Mouse (Mus musculus) lung, postnatal 25 days (tissue): ENCODE data around the gene Adgrf1.
"Not testable (repeated sequence)": the region's sequence is repeated elsewhere in the genome, so short reads cannot be mapped to it uniquely, and the experiment has no call there.

ENCODE experiments used
- DNase-seq: peaks from one replicate; pipeline ENCODE4 v3.0.0; 2022; ENCODE audit warnings: low spot score

Gene Adgrf1

DNA sequence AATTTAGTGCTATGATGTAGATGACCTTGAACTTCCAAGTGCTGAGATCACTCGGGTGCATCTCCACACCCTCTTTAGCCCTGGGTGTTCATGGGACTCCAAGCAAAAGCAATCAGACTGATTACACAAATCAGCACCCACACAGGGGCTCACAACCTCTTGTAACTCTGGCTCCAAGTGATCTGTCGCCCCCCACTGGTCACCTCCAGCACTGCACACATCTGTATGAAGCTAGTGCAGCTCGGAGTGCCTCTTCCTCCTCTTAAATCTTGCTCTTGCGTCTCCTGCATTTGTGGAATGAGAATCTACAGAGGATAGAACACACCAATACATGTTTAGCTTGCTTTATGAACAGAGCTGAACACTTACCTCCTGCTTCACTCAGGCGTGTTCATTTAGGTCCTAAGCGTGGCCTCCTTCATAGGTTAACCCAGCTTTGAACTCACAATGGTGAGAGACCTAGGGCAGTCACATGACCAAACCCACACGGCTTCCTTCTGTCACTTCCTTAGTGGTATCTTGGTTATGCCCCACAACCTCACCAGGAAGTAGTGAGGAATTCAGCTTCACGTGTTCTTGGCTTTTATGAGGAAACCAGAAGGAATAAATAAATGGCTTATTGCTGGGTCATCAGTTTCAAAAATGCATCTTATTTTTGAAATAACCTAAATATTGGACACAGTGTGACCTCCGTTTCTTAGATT, 2.9 kb upstream of the Adgrf1 start:
- no peak for DNase-seq

DNA sequence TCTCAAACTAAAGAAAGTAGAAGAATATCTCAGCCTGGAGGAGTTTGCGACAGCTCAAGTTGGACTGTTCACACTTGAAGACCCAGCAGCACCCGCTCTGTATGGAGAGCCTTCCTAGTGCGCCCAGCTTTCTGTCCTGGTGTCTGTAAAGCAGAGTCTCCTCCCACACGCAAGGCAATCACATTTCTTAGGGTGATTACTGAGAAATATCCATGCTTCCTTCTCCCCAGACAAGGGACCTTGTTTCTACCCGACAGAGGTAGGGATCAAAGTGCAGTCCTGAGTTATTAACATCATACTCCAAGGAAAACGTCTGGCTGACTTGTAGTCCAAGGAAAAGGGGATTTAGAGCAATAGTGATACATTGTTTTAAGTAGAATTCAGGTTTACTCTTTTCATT, 6.1 kb downstream of the Adgrf1 start:
- DNase-seq, result no peak

DNA sequence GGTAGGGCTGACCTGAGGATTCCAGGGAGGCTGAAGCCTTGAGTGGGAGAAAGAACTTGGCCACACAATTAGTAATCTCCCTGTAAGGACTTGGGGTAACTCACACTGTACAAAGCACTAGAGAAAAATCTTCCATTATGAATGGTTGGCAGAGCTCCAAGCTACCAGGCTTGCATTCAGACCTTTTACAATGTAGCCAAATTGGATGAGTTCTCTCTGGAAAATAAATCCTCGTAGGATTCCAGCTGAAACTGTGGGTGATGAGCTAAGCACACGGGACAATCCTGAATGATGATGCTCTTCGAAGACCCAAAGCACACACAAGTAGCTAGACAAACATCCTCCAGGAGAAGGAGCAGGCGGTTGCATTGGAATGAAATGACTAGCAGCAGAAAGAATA, 7.1 kb downstream of the Adgrf1 start:
- DNase-seq, result no peak

DNA sequence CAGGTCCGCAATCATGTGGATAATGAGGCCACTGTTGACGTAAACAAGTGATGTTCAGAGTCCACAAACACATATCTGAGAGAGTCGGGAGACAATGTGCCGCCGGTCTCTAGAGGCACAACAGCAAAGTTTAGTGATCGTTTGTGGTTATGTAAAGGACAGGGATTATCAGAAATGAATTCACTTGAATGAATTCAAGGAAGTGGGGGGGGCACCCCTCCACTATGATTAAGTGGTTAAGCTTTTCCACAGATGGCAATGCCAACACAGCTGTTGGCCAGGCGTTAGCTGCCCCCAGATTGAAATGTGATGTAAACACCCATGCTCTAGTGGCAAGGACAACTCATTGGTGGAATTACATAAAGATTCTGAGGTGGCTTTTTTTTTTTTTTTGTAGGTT, 9.5 kb downstream of the Adgrf1 start:
- peak; percentile 11 for DNase-seq

DNA sequence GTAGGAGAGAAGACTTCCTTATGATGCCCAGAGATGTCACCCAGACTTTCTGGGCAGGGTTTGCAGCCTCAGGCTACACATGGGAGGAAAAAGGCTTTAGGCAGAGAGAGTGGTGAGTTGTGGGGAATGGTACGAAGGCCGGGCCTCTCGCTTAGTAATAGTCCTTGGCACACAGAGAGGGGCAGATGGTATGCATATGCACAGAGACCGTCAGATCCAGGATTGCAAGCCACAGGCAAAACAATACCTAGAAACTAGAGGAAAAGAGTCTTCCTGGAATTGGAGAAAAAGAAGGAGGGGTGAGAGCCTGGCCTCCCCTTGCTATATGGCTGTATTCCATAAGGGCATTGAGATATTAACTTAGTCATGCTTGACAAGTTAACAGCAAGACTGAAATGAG, 12.2 kb downstream of the Adgrf1 start:
- DNase-seq, result no peak

DNA sequence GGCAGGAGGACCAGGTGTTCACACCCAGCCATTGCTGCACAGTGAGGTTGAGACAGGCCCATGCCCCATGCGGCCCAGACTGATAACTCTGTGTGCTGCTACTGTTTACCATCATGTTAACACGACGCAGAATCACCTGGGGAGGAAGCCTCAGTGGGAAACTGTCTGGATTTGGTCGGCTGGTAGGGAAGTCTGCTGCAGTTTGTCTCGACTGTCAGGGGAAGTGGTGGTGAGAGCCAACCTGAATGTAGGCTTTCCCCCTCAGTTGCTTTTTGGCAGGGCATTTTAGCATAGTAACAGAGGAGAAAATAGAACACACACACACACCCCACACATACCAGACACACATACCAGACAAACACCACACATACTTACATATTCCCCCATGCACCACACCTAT, 12.7 kb downstream of the Adgrf1 start:
- DNase-seq, result no peak

DNA sequence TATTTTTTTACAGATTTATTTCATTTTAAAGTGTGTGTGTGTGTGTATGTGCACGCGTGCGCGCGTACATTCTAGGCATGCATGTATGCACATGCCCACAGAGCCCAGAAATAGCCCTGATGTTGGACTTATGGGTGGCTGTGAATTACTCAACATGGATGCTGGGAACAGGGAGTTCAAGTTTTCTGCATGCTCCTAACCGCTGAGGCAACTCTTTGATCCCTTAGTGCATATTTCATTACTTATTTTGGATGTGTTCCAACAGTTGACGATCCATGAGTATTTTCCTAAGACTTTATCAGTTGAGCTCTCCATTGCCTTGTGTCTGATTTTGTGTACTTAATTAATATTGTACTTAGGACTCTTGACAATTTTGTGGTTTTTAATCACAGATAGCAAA, 29.4 kb downstream of the Adgrf1 start:
- no peak for DNase-seq

DNA sequence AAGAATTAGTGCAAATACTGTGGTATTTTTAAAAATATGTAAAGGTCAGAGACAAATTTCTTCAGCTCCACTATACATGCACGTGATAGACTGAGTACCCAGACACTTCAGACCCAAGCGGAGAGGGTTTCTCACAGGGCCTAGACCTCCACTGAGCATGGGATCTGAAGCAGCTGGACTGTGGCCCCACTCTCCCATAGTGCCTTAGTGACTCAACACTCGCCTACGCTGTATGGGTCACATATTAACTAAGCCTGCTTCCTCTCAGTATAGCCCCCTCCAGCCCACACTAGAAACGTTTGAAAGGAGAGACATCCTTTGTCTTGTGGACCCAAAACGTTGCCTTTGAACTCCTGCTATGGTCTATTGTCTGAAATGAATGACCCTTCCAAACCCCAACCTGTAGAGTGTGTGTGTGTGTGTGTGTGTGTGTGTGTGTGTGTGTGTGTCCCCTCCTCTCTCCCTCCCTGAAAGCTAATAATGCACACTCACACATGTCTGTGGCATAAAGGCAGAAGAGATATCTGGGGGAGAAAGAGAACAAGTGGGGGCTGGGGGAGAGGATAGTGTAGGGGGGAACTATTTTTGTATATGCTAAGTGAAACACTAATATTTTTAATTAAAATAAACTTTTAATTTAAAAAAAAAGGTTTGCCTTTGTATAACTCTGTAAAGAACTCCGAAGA, 56.0 kb downstream of the Adgrf1 start:
- DNase-seq, result no peak

DNA sequence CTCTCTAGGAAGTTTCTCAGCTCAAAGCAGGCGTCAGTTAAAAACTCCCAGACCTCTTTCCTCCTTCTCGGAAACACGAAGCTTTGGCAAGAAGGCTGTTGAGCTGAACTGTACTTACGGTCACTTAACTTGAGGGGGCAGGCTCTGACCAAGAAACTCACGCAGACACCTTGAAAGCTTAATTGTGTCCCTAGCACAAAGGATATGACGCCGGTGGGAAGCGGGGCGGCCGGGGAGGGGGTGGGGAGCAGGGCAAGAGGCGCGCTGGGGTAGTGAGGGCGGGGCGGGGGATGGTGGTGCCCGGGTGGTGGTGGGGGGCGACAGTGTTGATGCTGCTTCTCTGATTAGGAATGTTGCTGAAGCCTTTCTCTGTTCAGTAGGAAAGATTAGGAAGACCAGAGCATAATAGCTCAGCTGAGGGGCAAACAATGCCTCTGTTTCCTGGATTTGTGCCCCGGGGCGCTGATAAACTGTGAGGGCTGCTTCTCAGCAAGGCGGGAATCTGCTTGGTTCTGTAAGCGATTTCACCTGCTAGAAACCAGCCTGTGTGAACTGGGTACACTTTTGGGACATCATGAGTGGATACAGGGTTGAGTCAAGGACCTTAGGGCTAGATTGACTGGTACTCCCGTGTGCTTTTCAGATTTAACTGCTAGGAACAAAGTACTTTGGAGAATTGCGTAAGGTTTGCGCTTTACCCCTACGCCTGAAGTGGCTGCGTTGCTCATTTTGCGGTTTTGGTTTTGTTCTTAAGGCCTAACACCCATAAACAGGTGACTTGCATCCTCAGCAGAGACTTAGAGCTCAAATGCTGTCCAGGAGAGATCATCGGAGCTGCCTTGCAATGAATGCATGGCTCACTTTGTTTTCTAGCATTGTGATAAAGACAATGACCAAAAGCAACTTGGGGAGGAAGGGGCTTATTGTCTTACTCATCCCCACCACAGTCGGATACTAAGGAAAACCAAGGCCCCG, 56.9 kb downstream of the Adgrf1 start:
- peak; percentile 86 for DNase-seq

DNA sequence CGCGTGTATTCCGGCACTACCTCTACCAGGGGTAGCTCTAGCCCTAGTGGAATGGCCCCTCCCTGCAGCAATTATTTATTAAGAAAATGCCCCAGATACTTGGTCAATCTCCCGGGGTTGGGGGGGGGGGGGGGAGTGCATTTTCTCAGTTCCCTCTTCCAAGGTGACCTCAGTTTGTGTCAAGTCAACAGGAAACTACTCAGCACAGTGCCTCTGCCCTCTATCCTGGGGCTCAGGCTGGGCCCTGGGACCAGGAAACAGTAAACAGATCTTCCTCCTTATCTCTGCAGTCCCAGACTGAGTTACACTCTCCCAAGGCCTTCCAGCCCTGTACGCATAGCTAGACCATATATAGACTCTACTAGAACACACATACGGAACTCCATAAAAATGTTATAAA, 57.7 kb downstream of the Adgrf1 start:
- DNase-seq, result no peak

DNA sequence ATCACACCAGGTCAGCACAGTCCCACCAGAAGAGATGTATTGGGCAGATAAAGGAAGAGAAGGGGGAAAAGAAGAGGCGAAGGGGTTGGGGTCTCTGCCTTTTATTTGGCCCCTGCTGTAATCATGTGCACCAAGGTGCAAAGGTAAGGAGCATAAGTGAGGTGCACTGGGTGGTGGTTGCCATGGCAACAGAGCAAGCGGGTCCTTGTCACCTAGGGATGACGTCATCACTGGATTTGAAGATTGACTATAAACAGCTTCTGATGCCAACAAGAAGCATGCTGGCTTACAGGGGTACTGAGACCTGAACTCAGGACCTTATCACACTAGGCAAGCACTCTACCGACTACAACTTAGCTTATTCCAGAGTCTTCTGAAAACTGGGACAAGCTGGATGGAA, 59.1 kb downstream of the Adgrf1 start:
- no peak for DNase-seq

DNA sequence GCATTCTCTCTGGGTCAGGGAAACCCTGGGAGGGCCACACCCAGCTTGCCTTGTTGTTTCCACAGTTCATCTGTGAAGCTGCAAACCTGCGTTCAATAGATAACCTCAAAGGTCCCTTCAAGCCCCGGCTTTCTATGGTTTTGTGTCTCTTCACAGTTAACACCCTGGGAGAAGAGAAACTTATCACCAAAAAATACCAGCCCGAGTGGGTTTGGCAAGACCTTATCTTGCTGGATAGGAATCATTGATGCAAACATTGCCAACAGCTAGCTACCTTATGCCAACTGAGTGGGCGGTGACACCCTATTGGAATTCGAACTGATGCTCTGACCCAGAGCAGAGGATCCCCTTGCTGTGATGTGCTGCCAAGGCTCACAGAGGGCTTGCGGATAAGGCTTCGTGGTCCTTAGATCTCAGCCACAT, 59.6 kb downstream of the Adgrf1 start:
- no peak for DNase-seq

DNA sequence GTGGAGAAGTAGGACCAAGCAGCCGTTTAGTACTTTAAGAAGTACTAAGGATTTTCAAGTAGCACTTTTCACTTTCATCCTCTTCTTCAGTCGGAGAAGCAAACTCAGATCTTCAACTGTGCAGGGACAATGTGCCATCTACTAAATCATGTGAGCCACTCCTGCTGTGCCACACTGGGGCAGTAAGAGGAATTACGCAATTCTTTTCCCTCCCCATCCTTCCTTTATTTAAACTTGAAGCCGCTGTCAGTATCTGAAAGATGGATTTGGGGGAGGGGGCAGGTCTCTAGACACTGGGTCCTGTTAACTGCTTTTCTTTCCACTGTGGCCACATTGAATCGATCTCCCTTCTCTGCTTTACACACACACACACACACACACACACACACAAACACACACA, 62.6 kb downstream of the Adgrf1 start:
- DNase-seq, result peak; percentile 55

DNA sequence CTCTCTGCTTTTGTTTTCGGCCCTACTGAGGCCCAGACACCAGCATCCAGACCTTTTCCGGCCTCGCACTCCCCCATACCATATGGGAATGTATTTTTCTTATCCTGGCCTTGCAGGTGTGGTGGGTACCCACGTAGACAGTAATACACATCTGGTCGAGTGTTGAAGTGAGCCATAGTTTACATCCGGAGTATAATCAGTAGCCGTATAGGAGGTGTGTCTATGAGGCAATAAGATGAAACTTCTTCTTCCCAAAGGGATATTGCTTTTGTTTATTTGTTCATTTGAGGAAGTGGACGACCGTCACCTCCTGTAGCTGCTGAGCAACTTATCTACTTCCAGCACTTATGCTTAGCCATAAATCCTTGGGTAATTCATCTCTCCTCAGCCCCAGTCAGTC, 63.9 kb downstream of the Adgrf1 start:
- DNase-seq, result no peak

DNA sequence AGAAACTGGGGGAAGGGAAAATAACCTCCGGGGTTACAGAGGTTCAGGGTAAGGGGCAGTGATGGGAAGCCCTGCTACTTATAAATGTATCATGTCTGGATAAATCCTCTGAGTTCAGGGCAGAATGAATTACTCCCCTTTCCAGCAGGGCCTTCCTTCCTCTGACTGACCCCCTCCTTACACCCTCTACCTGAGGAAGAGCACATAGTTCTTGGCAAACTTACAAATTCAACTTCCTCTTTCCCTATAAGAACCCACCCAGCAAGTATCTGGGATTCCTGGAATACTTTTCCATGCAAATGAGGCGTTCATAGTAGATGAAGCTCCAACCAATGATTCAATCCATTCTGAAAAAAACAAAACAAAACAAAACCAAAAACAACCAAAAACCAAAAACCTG, 67.5 kb downstream of the Adgrf1 start:
- DNase-seq, result no peak

DNA sequence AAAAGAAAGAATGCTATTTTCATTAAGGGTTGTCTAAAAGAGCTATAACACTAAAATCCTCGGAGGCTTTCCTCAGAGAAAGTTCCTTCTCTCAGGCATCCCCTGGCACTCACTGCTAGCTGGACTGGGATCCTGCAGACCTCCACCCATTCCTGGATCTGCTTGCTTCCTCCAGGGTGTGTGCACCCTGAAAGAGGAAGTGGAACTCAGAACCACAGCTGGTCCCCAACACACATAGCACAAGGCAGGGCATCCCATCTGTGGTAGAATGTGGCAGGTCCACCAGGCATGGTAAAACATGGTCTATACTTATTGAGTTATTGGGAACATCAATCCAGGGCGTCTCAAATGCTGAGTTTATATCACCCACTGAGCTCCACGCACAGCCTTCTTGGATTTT, 68.2 kb downstream of the Adgrf1 start:
- peak; percentile 54 for DNase-seq

DNA sequence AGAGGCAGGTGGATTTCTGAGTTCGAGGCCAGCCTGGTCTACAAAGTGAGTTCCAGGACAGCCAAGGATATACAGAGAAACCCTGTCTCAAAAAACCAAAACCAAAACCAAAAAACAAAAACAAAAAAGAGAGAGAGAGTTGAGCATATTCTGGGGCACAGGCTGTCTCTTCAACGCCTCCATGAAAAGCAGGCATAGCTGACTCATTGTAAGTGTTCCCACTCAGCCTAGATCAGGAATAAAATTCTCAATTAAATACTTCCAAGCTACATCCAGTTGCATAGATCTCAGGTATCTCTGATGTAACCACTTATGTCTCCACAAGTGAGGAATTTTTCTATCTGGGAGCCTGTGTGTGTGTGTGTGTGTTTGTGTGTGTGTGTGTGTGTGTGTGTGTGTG, 76.4 kb downstream of the Adgrf1 start:
- not testable (repeated sequence) for DNase-seq

DNA sequence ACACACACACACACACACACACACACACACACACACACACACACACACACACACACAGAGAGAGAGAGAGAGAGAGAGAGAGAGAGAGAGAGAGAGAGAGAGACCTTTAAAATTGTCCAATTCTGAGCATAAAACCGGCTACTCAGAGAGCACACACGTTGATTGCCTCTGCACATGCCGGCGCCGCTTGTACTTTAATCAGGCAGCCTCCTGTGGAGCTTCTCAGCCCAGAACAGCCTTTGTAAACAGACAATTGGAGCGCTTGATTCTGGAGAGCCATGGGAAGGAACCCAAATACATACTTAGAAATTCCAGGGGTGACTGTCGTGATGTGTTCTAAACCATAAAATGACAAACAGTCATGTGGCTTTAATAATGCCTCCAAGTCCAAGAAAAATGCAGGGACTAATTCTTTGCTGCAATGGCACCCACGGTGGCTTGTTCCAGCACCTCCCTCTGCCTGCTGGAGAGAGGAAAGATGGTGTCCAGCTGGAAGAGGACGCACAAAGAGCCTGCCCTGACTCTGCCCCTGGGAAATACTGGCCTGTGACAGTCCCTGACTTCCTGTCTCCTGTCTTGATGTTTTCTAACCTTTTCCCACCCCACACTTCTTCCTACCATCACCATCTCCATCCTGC, 87.9 kb downstream of the Adgrf1 start:
- DNase-seq, result no peak

DNA sequence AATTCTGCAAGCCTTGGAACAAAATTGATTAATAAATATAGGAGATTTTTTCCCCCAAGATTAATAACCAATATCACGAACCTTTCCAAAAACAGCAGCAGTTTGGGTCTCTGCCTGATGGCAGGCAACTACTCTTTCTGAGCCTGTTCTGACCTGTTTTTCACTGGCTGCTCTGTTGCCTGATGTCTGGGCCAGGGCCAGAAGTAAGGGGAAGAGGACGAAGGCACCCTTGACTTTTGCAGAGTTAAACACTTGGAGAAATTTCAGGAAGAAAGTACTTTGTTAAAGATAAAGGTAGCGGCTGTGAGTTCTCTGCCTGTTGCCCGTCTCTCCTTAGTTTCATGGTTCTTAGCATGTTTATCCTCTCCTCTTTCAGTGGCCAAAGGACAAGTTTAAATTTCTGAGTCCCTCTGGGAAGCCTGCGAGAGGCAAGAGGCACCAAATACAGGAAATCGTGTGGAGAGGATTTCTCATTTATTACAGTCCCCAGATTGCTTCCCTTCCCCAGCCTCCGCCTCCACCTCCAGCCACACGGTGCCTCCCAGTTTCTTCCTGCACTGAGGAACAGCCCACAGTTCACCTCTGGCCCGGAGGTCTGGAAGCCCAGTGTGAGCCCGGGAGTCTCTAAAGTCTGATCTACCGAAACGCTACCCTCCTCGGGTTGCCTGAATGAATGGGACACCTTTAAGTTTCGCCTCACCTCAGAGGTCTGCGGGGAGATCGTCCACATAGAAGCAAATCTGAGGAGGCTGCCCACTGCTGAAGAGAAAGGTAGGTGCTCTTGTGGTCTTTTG, 89.9 kb downstream of the Adgrf1 start, which contains the start of gene Adgrf5:
Gene Adgrf5 (plus strand): TSS at position 626 of the 794 bp plus-strand sequence.
- peak; percentile 59 for DNase-seq

DNA sequence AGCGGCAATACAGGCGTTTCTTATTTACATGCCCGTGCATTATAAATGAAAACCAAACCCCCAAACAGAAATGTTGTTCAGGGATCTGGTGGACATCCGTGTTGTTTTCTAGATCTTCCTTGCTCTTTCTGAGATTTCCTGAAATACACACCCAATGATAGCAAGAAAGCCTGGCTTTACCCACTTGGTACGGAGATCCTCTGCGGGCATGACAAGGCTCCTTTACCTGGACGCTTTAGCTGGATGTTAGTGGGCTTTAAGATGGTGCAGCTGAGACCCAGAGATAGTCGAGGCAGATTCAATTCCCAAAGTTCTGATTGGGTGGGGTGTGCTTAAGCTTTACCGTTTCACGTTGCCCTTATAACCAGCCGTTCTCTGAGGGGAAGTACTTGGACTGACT, 90.9 kb downstream of the Adgrf1 start:
- DNase-seq, result no peak

DNA sequence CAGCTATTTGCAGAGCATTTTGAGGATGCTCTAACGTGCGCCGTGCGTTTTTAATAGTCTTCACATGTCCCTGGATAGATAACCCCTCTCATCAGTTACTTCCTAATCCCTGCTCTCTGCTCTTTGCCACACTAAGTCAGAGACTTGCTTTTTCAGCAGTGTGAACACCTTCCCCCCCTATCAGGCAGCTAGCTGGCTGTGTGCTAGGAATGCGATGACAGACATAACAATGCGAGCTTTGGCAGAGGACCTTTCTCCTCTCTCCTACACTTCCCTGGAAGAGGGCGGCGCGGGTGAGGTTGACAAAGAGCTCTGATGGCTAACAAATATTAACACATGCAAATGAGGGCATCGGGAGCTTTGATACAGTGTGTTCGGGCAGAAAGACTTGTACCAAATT, 92.2 kb downstream of the Adgrf1 start:
- no peak for DNase-seq
